Comparison of ENCODE assay signal across 13 mouse cellular contexts in genomic region chr4:65972395-65972794, GRCm38 (mm10).
"Had no signal": no experiment of that assay in that cellular context is flagged by ENCODE, and none has a peak within 500 bp of the region (broad histone marks: within the 10 kb centered on the region; RNA-seq: fewer than 3 reads in every experiment).

No protein-coding gene starts in this region.

- H3K4me1 ChIP-seq: liver, embryonic 13.5 days had no signal

- H3K4me3 ChIP-seq: left cerebral cortex, adult 2 months; liver, embryonic 13.5 days had no signal

- H3K9me3 ChIP-seq: liver, embryonic 13.5 days had no signal

- DNase-seq: kidney, postnatal 10 days; kidney, postnatal 36 days; layer of hippocampus, postnatal 36 days; liver, embryonic 13.5 days; lung, adult 2 months; lung, postnatal 14 days; lung, postnatal 4 days; midbrain, embryonic 14.5 days; right cerebral cortex, adult 18-20 months; thymus, adult 18-20 months; thymus, postnatal 36 days had no signal

- H3K9ac ChIP-seq: liver, embryonic 13.5 days had no signal

- H3K27ac ChIP-seq: left cerebral cortex, adult 2 months; liver, embryonic 13.5 days had no signal

- H3K36me3 ChIP-seq: liver, embryonic 13.5 days had no signal

- H3K4me2 ChIP-seq: liver, embryonic 13.5 days; midbrain, embryonic 11.5 days had no signal

- H3K27me3 ChIP-seq: liver, embryonic 13.5 days had no signal
